Mouse (Mus musculus): ENCODE data around the gene Htra2. TPM values are rescaled to one million over a fixed set of nuclear protein-coding genes. Genes with fewer than 3 reads are reported as not detected.
A peak's percentile ranks its signal among the peaks of the same experiment; 100 is the strongest.

The Htra2 gene
- polyA plus RNA-seq, 1 experiment from 2014 or later = 80.8 TPM

- ATAC-seq (ENCODE audit: low FRiP score) = peak; percentile 35; the same call in 1 of the 2 replicates
- Histone ChIP-seq H3K4me1 (peaks cover 24% of the 10 kb centered on the region), H3K9me3 (replicated peaks) (no peaks in the 10 kb centered on the region), H3K27ac (replicated peaks) (no peak overlapping the region), H3K9ac (replicated peaks) (no peak overlapping the region), H3K4me3 (replicated peaks) (peak overlapping the region; percentile 26), H3K36me3 (no peaks in the 10 kb centered on the region), H3K4me2 (peak overlapping the region; percentile 23), H3K27me3 (replicated peaks) (peaks cover 93% of the 10 kb centered on the region)
- under 1% methylated on average over 68 of the region's 69 CpGs for WGBS
These were observed 14.6 kb upstream of the Htra2 start for GRCm38 (mm10) chr6:83069488-83070246.

DNA sequence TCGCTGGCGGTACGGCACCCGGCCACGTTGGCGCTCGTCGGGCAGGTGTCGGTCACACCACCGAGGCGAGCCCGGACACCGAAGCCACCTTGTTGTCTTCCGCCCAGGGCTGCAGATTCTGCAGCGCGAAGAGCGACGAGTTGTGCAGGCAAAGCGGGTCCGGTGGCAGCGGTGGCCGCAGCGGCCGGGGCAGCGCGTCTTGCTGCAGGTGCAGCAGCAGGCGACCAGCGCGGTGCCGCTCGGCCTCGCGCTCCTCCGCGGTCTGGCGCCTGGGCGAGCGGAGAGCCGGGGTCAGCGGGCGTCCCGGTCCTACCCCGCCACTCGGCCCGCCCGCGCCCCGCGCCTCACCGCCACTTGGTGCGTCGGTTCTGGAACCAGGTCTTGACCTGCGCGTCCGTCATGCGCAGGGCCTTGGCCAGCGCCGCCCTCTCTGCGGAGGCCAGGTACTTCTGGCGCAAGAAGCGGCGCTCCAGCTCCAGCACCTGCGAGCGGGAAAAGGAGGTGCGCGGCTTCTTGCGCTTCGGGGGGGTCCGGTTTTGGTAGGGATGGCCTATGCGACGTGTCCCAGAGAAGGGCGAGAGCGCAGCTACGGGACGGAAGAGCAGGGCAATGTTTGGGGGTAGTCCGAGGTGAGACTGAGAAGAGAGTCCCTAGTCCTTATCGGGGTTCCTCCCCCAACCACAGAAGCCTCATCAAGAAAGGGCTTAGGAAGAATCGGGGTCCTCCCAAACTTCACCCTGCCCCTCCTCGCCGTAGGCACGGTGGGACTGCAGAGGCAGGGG, 13.8 kb upstream of the Htra2 start:
- Histone ChIP-seq H3K4me1 (peaks cover 24% of the 10 kb centered on the region), H3K27ac (replicated peaks) (no peak overlapping the region), H3K9me3 (replicated peaks) (no peaks in the 10 kb centered on the region), H3K27me3 (replicated peaks) (peaks cover 93% of the 10 kb centered on the region), H3K4me2 (peak overlapping the region; percentile 42), H3K9ac (replicated peaks) (no peak overlapping the region), H3K4me3 (replicated peaks) (peak overlapping the region; percentile 26), H3K36me3 (no peaks in the 10 kb centered on the region)
- ATAC-seq (ENCODE audit: low FRiP score) = no peak
- WGBS = under 1% methylated on average over 81 of the region's 81 CpGs

DNA sequence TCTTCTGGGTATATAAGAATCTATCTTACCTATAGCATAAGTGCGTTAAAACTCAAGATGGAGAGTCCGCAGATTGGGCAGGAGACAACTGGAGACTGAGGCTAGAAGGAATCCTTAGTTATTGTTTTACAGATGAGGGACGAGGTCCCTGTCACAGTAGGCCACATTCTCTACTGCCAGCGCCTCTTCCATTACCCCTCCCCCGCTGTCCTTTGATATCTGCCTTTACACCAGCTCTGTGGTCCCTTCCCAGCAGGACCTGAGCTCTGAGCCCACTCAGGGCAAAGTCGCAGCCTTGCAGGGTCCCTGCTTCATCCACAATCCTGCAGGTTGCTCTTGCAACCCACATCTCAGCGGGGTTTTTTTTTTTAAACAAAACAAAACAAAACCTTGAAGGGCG, 13.1 kb upstream of the Htra2 start:
- H3K9ac ChIP-seq (replicated peaks) = no peak overlapping the region
- H3K4me3 ChIP-seq (replicated peaks) = no peak overlapping the region
- peaks cover 94% of the 10 kb centered on the region for H3K27me3 ChIP-seq (replicated peaks)
- no peak overlapping the region; the same call in 1 of the 2 replicates for H3K4me2 ChIP-seq
- H3K4me1 ChIP-seq = peaks cover 24% of the 10 kb centered on the region
- no peak for ATAC-seq (ENCODE audit: low FRiP score)
- 4% methylated on average over 8 of the region's 8 CpGs for WGBS
- H3K27ac ChIP-seq (replicated peaks) = no peak overlapping the region
- H3K9me3 ChIP-seq (replicated peaks) = no peaks in the 10 kb centered on the region
- H3K36me3 ChIP-seq = no peaks in the 10 kb centered on the region

DNA sequence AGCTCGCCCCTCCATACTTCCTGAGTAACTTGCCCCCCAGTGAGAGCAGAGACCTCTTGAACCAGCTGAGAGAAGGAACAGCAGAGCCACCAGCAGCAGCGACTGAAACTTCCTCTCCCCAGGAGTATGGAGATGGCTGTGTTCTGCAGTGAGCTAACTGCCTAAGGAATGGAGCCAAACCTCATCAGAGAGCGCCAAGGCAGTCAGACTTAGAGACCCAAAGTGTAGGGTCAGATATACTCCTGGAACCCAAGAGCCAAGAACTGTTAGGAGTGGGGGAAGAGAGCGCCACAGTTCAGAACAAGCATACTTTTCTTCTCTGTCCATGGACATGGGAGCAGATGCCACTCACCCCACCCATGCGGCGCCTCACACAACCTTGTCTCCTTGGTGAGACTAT, 11.4 kb upstream of the Htra2 start:
- Histone ChIP-seq H3K4me2 (no peak overlapping the region), H3K27me3 (replicated peaks) (peaks cover 94% of the 10 kb centered on the region), H3K27ac (replicated peaks) (no peak overlapping the region), H3K9ac (replicated peaks) (no peak overlapping the region), H3K4me3 (replicated peaks) (no peak overlapping the region), H3K9me3 (replicated peaks) (no peaks in the 10 kb centered on the region), H3K36me3 (no peaks in the 10 kb centered on the region), H3K4me1 (peaks cover 24% of the 10 kb centered on the region)
- WGBS = 43% methylated on average over 6 of the region's 6 CpGs
- ATAC-seq (ENCODE audit: low FRiP score) = no peak

- WGBS = 45% methylated on average over 8 of the region's 8 CpGs
- H3K9ac ChIP-seq (replicated peaks) = no peak overlapping the region
- no peak for ATAC-seq (ENCODE audit: low FRiP score)
- H3K4me3 ChIP-seq (replicated peaks) = no peak overlapping the region
- peaks cover 94% of the 10 kb centered on the region for H3K27me3 ChIP-seq (replicated peaks)
- H3K4me2 ChIP-seq = no peak overlapping the region
- no peaks in the 10 kb centered on the region for H3K9me3 ChIP-seq (replicated peaks)
- H3K36me3 ChIP-seq = no peaks in the 10 kb centered on the region
- peaks cover 20% of the 10 kb centered on the region for H3K4me1 ChIP-seq
- no peak overlapping the region for H3K27ac ChIP-seq (replicated peaks)
These were observed 10.9 kb upstream of the Htra2 start for GRCm38 (mm10) chr6:83065995-83066394.

DNA sequence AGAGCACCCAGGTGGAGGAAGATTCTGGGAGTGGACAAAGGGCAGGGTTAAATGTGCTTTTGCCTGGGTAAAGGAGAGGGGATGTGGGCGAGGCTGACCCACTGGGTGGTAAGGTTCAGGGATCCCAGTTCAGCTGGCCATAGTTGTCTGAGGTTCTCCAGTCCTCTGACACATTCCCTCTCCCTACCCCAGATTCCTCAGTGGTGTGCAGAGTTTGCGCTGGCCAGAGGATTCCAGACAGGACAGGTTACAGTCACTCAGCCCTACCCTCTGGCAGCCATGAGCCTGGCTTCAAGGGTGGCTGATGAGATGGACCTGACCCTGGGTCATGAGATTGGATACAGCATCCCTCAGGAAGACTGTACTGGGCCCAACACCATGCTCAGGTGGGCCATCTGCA, 3.7 kb upstream of the Htra2 start:
- ATAC-seq (ENCODE audit: low FRiP score) = no peak
- no peak overlapping the region for H3K4me2 ChIP-seq
- peaks cover 15% of the 10 kb centered on the region for H3K4me1 ChIP-seq

DNA sequence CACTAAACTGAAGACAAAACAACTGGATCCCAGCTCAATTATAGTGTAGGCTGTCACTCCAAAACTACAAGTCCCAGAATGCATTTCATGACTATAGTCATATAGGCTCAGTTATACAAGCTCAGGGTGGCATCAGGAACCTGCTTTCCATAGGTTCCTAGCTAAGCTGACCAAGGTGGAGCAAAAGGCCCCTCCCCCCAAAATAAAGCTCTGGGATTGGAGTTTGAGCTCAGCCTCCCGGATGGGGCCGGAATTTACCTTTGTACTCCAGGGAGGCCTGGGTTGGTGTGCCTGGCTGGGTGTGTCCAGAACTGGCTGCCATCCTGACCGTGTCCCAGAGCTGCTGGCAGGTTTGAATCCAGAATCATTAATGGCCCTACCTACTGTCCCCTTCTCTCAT, 2.7 kb upstream of the Htra2 start, which contains the start of gene Dqx1:
Gene Dqx1 (plus strand): TSS at position 55 of the 400 bp plus-strand sequence.
- Histone ChIP-seq H3K4me1 (peaks cover 23% of the 10 kb centered on the region), H3K4me3 (replicated peaks) (no peak within 1 kb of the TSS), H3K36me3 (peaks cover 19% of the 10 kb centered on the region), H3K27me3 (replicated peaks) (peaks cover 27% of the 10 kb centered on the region), H3K4me2 (no peak within 1 kb of the TSS), H3K27ac (replicated peaks) (no peak within 1 kb of the TSS), H3K9me3 (replicated peaks) (no peaks in the 10 kb centered on the region), H3K9ac (replicated peaks) (no peak within 1 kb of the TSS)
- ATAC-seq (ENCODE audit: low FRiP score) = no peak
- WGBS = 64% methylated on average over 3 of the region's 3 CpGs

More for the DNA sequence above, 3.7 kb upstream of the Htra2 start:
- no peak overlapping the region for H3K4me3 ChIP-seq (replicated peaks)
- H3K9me3 ChIP-seq (replicated peaks) = no peaks in the 10 kb centered on the region
- H3K27me3 ChIP-seq (replicated peaks) = peaks cover 36% of the 10 kb centered on the region
- no peak overlapping the region for H3K27ac ChIP-seq (replicated peaks)
- WGBS = 85% methylated on average over 2 of the region's 2 CpGs
- H3K9ac ChIP-seq (replicated peaks) = no peak overlapping the region
- H3K36me3 ChIP-seq = peaks cover 19% of the 10 kb centered on the region

DNA sequence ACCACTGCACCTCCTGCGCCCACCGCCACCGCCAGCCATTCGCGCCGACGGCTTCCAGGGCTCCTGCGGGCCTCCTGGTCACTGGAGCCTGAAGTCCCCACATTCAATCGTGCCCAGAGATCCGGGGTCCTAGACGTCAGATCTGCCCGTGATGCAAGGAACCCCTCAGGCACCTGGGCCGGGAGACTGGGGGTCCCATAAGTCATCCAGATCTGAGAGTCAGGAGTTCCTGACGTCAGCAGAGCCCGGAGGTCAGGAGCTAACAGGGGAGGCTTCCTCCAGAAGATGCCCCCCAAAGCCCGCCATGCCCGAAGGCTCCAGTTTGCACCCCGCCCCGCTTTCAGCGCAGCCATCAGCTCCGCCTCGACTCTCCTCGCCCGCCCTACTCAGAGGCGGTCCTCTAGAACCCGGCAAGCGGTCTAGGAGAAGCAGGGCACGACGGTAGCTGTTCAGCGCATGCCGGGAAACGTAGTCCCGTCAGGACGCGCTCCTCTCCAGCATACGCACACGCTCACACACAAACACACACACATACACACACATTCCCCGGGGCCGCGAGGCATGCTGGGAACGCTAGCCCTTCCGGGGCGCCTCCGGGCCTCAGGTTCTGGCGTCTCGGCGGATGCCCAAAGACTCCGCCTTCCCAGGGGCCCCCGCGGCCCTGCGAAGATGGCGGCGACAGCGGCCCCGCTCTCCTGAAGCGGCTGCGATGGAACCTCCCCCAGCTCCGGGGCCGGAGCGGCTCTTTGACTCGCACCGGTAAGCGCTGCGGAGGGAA, 810 bp downstream of the Htra2 start, which contains the start of gene Aup1:
Gene Aup1 (plus strand): TSS at position 448 of the 778 bp plus-strand sequence.
- peak within 1 kb of the TSS; percentile 76 for H3K9ac ChIP-seq (replicated peaks)
- H3K27me3 ChIP-seq (replicated peaks) = no peaks in the 10 kb centered on the region
- peaks cover 29% of the 10 kb centered on the region for H3K4me1 ChIP-seq
- H3K4me2 ChIP-seq = peak within 1 kb of the TSS; percentile 90
- under 1% methylated on average over 64 of the region's 64 CpGs for WGBS
- peak; percentile 97 for ATAC-seq (ENCODE audit: low FRiP score)
- H3K27ac ChIP-seq (replicated peaks) = peak within 1 kb of the TSS; percentile 85
- no peaks in the 10 kb centered on the region for H3K9me3 ChIP-seq (replicated peaks)
- peaks cover 29% of the 10 kb centered on the region for H3K36me3 ChIP-seq
- peak within 1 kb of the TSS; percentile 67 for H3K4me3 ChIP-seq (replicated peaks)

DNA sequence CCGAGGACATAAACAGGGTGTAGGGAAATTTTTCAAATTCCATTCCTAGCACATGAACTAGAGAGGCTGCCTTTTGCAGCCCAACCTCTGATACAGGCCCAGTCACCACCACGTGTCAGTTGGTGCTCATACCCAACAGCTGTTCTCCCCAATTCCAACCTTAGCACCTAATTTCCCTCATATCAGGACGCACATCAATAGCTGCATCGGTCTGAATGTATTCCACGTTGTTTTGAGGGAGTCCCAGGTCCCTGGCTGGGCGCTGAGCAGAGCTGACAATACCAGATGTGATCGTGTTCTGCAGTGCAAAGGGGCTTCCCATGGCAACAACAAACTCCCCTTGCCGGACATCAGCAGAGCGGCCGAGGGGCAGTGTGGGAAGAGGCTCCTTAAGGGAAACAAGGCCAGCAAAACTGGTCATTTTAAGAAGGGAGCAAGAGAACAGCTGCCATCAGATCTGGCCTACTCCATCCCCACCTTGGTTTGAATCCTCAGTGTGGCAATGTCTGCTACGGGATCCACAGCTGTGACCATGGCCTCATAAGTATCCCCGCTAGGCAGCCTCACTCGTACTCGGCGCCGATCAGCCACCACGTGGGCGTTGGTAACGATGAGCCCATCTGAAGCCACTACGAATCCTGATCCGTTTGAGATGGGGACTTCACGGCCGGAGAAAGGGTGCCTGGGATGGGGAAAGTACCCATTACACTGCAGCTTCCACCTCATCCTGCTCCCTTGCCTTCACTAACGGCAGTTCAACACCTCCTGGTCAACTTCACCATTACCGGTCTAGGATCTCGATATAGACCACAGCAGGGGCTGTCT, 1.7 kb downstream of the Htra2 start:
- peak; percentile 8; the same call in 1 of the 2 replicates for ATAC-seq (ENCODE audit: low FRiP score)

GRCm38 (mm10) chr6:83049367-83049766, 5.7 kb downstream of the Htra2 start:
- Histone ChIP-seq H3K27ac (replicated peaks) (no peak overlapping the region), H3K9ac (replicated peaks) (no peak overlapping the region), H3K4me3 (replicated peaks) (no peak overlapping the region), H3K27me3 (replicated peaks) (no peaks in the 10 kb centered on the region), H3K4me1 (peaks cover 14% of the 10 kb centered on the region), H3K4me2 (no peak overlapping the region), H3K36me3 (peaks cover 10% of the 10 kb centered on the region), H3K9me3 (replicated peaks) (no peaks in the 10 kb centered on the region)
- 69% methylated on average over 10 of the region's 10 CpGs for WGBS
- no peak for ATAC-seq (ENCODE audit: low FRiP score)

More for the DNA sequence above, 1.7 kb downstream of the Htra2 start:
- peak overlapping the region; percentile 90 for H3K4me2 ChIP-seq
- H3K9me3 ChIP-seq (replicated peaks) = no peaks in the 10 kb centered on the region
- no peaks in the 10 kb centered on the region for H3K27me3 ChIP-seq (replicated peaks)
- H3K4me3 ChIP-seq (replicated peaks) = peak overlapping the region; percentile 67
- peaks cover 29% of the 10 kb centered on the region for H3K4me1 ChIP-seq
- H3K27ac ChIP-seq (replicated peaks) = peak overlapping the region; percentile 85
- H3K36me3 ChIP-seq = peaks cover 29% of the 10 kb centered on the region
- peak overlapping the region; percentile 76 for H3K9ac ChIP-seq (replicated peaks)
- WGBS = 2% methylated on average over 26 of the region's 26 CpGs

All from neural tube, embryonic 15.5 days (tissue).